Mouse (Mus musculus): ENCODE measurements around the gene Ilf3.

DNA sequence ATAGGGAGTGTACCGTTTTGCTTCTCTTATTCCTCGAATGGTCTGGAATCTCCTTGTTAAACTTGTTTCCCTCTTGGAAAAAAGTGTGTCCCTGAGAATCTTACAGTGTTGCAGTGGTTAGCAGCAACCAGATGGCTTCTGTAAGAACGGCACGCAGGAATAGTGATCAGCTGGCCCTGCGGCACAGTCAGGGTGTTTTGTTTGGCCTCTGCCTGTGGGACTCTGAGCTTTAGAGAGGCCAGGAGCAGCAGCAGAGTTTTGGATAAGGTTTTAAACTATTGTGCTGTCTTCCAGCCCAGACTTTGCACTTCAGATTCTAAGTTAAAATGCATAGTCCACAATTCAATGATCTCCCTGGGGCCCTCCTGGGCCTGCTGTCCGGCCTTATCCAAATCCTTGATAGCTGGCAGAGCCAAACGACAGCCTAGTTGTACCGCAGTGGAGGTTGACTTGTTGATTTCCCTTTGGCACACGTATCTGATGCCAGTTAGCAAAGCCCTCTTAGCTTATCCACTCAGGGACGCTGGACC, 25.0 kb downstream of the Ilf3 start:
- no peak for TF ChIP-seq POLR2A (IDR thresholded peaks at IDR 0.05; ENCODE audit: low read depth, low read length)
- no peak for TF ChIP-seq CTCF (IDR thresholded peaks at IDR 0.05; ENCODE audit: extremely low read depth, insufficient read length, insufficient replicate concordance, low read depth, low read length)
